Mouse (Mus musculus): ENCODE results near the gene Fam98c. TPM values are rescaled to one million over a fixed set of nuclear protein-coding genes. Genes with fewer than 3 reads are reported as not detected.

Fam98c gene
- total and polyA plus RNA-seq, 3 experiments, result 9.7 to 35.2 (median 12.1) TPM

GRCm38 (mm10) chr7:29108992-29109955 is 46.8 kb downstream of the Fam98c start:
- peak; percentile 68 for DNase-seq

Other genes starting within 250 kb of the Fam98c start
- 100 to 1,000 TPM; 247 to 264 TPM for gene Actn4, start 193.9 kb downstream of the Fam98c start, total RNA-seq (2021)
- 301 and 316 TPM in 2 replicates for gene Actn4, start 193.9 kb downstream of the Fam98c start, polyA plus RNA-seq (2012; rRNA removed)
- 100 to 1,000 TPM; 259 to 280 TPM for gene Eif3k, start 174.4 kb downstream of the Fam98c start, total RNA-seq (2021)
- gene Eif3k, start 174.4 kb downstream of the Fam98c start, polyA plus RNA-seq (2012; rRNA removed), result 118 and 138 TPM in 2 replicates
- 1 to 10 TPM in 1 of 2 experiments, under 1 TPM in 1; 0.37 to 1.3 TPM for gene Map4k1, start 174.2 kb downstream of the Fam98c start, total RNA-seq (2021)
- gene Map4k1, start 174.2 kb downstream of the Fam98c start, polyA plus RNA-seq (2012; rRNA removed), result 2.2 TPM in 2 replicates
- under 1 TPM; 0.12 to 0.14 TPM for gene Ryr1, start 31.1 kb downstream of the Fam98c start, total RNA-seq (2021)
- gene Ryr1, start 31.1 kb downstream of the Fam98c start, polyA plus RNA-seq (2012; rRNA removed), result 0.10 TPM in 1 of 2 replicates, not detected in the other
- gene Rasgrp4, start 21.4 kb downstream of the Fam98c start, total RNA-seq (2021), result 1 to 10 TPM; 1.2 to 1.5 TPM
- 3.2 and 3.9 TPM in 2 replicates for gene Rasgrp4, start 21.4 kb downstream of the Fam98c start, polyA plus RNA-seq (2012; rRNA removed)
- 1 to 10 TPM; 1.1 to 1.7 TPM for gene Ggn, start 14.0 kb upstream of the Fam98c start, total RNA-seq (2021)
- gene Ggn, start 14.0 kb upstream of the Fam98c start, polyA plus RNA-seq (2012; rRNA removed), result 3.0 and 3.8 TPM in 2 replicates
- gene Spred3, start 14.2 kb upstream of the Fam98c start, total RNA-seq (2021), result 1 to 10 TPM; 5.2 to 7.4 TPM
- gene Spred3, start 14.2 kb upstream of the Fam98c start, polyA plus RNA-seq (2012; rRNA removed), result 14.4 and 18.0 TPM in 2 replicates
- gene Psmd8, start 24.5 kb upstream of the Fam98c start, total RNA-seq (2021), result 100 to 1,000 TPM; 194 to 223 TPM
- 102 and 114 TPM in 2 replicates for gene Psmd8, start 24.5 kb upstream of the Fam98c start, polyA plus RNA-seq (2012; rRNA removed)
- under 1 TPM; 0.52 to 0.73 TPM for gene Catsperg1, start 57.8 kb upstream of the Fam98c start, total RNA-seq (2021)
- 0.84 and 1.2 TPM in 2 replicates for gene Catsperg1, start 57.8 kb upstream of the Fam98c start, polyA plus RNA-seq (2012; rRNA removed)
- gene Kcnk6, start 76.3 kb upstream of the Fam98c start, total RNA-seq (2021), result 1 to 10 TPM; 1.5 to 1.7 TPM
- gene Kcnk6, start 76.3 kb upstream of the Fam98c start, polyA plus RNA-seq (2012; rRNA removed), result 12.2 and 13.5 TPM in 2 replicates
- 10 to 100 TPM; 55.2 to 64.5 TPM for gene Yif1b, start 82.1 kb upstream of the Fam98c start, total RNA-seq (2021)
- gene Yif1b, start 82.1 kb upstream of the Fam98c start, polyA plus RNA-seq (2012; rRNA removed), result 162 and 191 TPM in 2 replicates
- 1 to 10 TPM; 2.3 to 4.2 TPM for gene 2200002D01Rik, start 92.2 kb upstream of the Fam98c start, total RNA-seq (2021)
- 2.5 TPM in 2 replicates for gene 2200002D01Rik, start 92.2 kb upstream of the Fam98c start, polyA plus RNA-seq (2012; rRNA removed)
- 10 to 100 TPM; 44.3 to 53.9 TPM for gene Spint2, start 125.7 kb upstream of the Fam98c start, total RNA-seq (2021)
- 61.1 and 90.2 TPM in 2 replicates for gene Spint2, start 125.7 kb upstream of the Fam98c start, polyA plus RNA-seq (2012; rRNA removed)
- 1 to 10 TPM; 5.5 to 9.8 TPM for gene Ppp1r14a, start 133.1 kb upstream of the Fam98c start, total RNA-seq (2021)
- 9.2 and 12.1 TPM in 2 replicates for gene Ppp1r14a, start 133.1 kb upstream of the Fam98c start, polyA plus RNA-seq (2012; rRNA removed)
- 1 to 10 TPM; 1.5 to 3.3 TPM for gene Dpf1, start 147.7 kb upstream of the Fam98c start, total RNA-seq (2021)
- 2.9 and 3.1 TPM in 2 replicates for gene Dpf1, start 147.7 kb upstream of the Fam98c start, polyA plus RNA-seq (2012; rRNA removed)

Measured in adrenal gland, adult 2 months (tissue).